Mouse (Mus musculus) myocyte (in vitro differentiated cells): Measurements from ENCODE around the gene Pank1.

Source experiments
- REST ChIP-seq: IDR thresholded peaks from one replicate; pipeline ENCODE4 v1.6.1; 2011; ENCODE audit warnings: mild to moderate bottlenecking, control low read depth, moderate library complexity; ENCODE audit not compliant: insufficient read depth, insufficient read length
- USF1 ChIP-seq: IDR thresholded peaks from one replicate; pipeline ENCODE4 v1.6.1; 2011; ENCODE audit warnings: low read depth, mild to moderate bottlenecking, control low read depth, moderate library complexity

- no peak for TF ChIP-seq USF1
- TF ChIP-seq REST: no peak
Measured at GRCm38 (mm10) chr19:34869375-34869774, 9.9 kb downstream of the Pank1 start.
